Mouse (Mus musculus) left cerebral cortex, adult 2 months (tissue): ENCODE results near the gene Lrrc42. TPM values are rescaled to one million over a fixed set of nuclear protein-coding genes. Genes with fewer than 3 reads are reported as not detected.

Experiments
- DNase-seq, 2 experiments: peaks; one replicate each; pipeline ENCODE4 v3.0.0; 2021 to 2022; ENCODE audit warnings: low spot score in 2 of 2, mixed read lengths in 1 of 2; ENCODE audit errors: extremely low spot score in 1 of 2
- H3K27ac ChIP-seq: fragments of 200-600 bp; 2 replicates; pipeline ENCODE4 v1.8.1; 2022
- H3K4me3 ChIP-seq: fragments of 200-600 bp; 2 replicates; pipeline ENCODE4 v1.8.1; 2022
- CTCF ChIP-seq: fragments of 200-600 bp; IDR thresholded peaks from 2 replicates; pipeline ENCODE4 v1.8.1; 2022; ENCODE audit warnings: antibody characterized with exemption, mild to moderate bottlenecking, moderate library complexity
- intact Hi-C: fragments of 180-260 bp; cut with DNase I; formaldehyde crosslinking; loops from one replicate; pipeline ENCODE4 v1.15.1; 2025
- total RNA-seq, 2 experiments: library from RNA; stranded (reverse); gene quantifications; 2 replicates each; pipeline ENCODE4 v1.2.3; 2021

Gene Lrrc42
- total RNA-seq, 2 experiments from 2014 or later = 29.8 to 33.4 TPM

GRCm38 (mm10) chr4:107285446-107286200, 32.3 kb upstream of the Lrrc42 start:
- no peak for DNase-seq
- TF ChIP-seq CTCF = no peak

GRCm38 (mm10) chr4:107280843-107281475, 27.6 kb upstream of the Lrrc42 start:
- DNase-seq = no peak
- no peak overlapping the region for H3K27ac ChIP-seq
- intact Hi-C loops = no loop called here
- no peak for TF ChIP-seq CTCF
- H3K4me3 ChIP-seq = no peak overlapping the region

More at GRCm38 (mm10) chr4:107285446-107286200, 32.3 kb upstream of the Lrrc42 start:
- Histone ChIP-seq H3K27ac (no peak overlapping the region), H3K4me3 (no peak overlapping the region)
- intact Hi-C loops = no loop called here

- no peak overlapping the region for H3K4me3 ChIP-seq
- DNase-seq = no peak
- intact Hi-C loops = no loop called here
- H3K27ac ChIP-seq = no peak overlapping the region
- TF ChIP-seq CTCF = no peak
Measured at GRCm38 (mm10) chr4:107278188-107278707, 24.9 kb upstream of the Lrrc42 start.

GRCm38 (mm10) chr4:107274511-107274910, 21.2 kb upstream of the Lrrc42 start:
- DNase-seq = no peak
- Histone ChIP-seq H3K27ac (no peak overlapping the region), H3K4me3 (no peak overlapping the region)
- intact Hi-C loops = no loop called here
- TF ChIP-seq CTCF = no peak

GRCm38 (mm10) chr4:107273683-107274082, 20.4 kb upstream of the Lrrc42 start:
- intact Hi-C loops = no loop called here
- DNase-seq = no peak
- TF ChIP-seq CTCF = no peak
- H3K27ac ChIP-seq = no peak overlapping the region
- no peak overlapping the region for H3K4me3 ChIP-seq

- intact Hi-C loops = no loop called here
- TF ChIP-seq CTCF = no peak
- DNase-seq = no peak
- Histone ChIP-seq H3K27ac (no peak overlapping the region), H3K4me3 (no peak overlapping the region)
Measured at GRCm38 (mm10) chr4:107260001-107260400, 6.7 kb upstream of the Lrrc42 start.

- peak overlapping the region; percentile 91 for H3K27ac ChIP-seq
- TF ChIP-seq CTCF = no peak
- peak overlapping the region; percentile 78 for H3K4me3 ChIP-seq
- intact Hi-C loops = loop anchor here (5.0 kb wide), 2 partner anchors 72 to 398 kb away; no protein-coding TSS in a partner anchor
- no peak for DNase-seq
Measured at GRCm38 (mm10) chr4:107254414-107254813, 1.1 kb upstream of the Lrrc42 start.

- no peak for DNase-seq
- Histone ChIP-seq H3K4me3 (peak overlapping the region; percentile 78), H3K27ac (peak overlapping the region; percentile 79; the same call in 1 of the 2 replicates)
- intact Hi-C loops = loop anchor here (5.0 kb wide), 2 partner anchors 70 to 400 kb away; no protein-coding TSS in a partner anchor
- no peak for TF ChIP-seq CTCF
Measured at GRCm38 (mm10) chr4:107252522-107252921, 810 bp downstream of the Lrrc42 start.

- no peak overlapping the region for H3K27ac ChIP-seq
- H3K4me3 ChIP-seq = no peak overlapping the region
- peak in 1 of 2 experiments; percentile 26 for DNase-seq
- intact Hi-C loops = loop anchor here (1.0 to 5.0 kb wide), 3 partner anchors 68 to 402 kb away; no protein-coding TSS in a partner anchor
- peak; percentile 71 for TF ChIP-seq CTCF
Measured at GRCm38 (mm10) chr4:107250494-107250893, 2.8 kb downstream of the Lrrc42 start.

- intact Hi-C loops = no loop called here
- DNase-seq = peak in 1 of 2 experiments; percentile 23
- TF ChIP-seq CTCF = no peak
- Histone ChIP-seq H3K27ac (no peak overlapping the region), H3K4me3 (no peak overlapping the region)
Measured at GRCm38 (mm10) chr4:107249471-107249870, 3.9 kb downstream of the Lrrc42 start.

- no peak overlapping the region for H3K4me3 ChIP-seq
- H3K27ac ChIP-seq = no peak overlapping the region
- no peak for DNase-seq
- intact Hi-C loops = no loop called here
- no peak for TF ChIP-seq CTCF
Measured at GRCm38 (mm10) chr4:107248061-107248460, 5.3 kb downstream of the Lrrc42 start.

GRCm38 (mm10) chr4:107247110-107247509, 6.2 kb downstream of the Lrrc42 start:
- H3K4me3 ChIP-seq = no peak overlapping the region
- intact Hi-C loops = no loop called here
- DNase-seq = no peak
- TF ChIP-seq CTCF = no peak
- no peak overlapping the region for H3K27ac ChIP-seq
